Mouse (Mus musculus): ENCODE measurements around the gene 9930111J21Rik2.
"Not testable (repeated sequence)": the region's sequence is repeated elsewhere in the genome, so short reads cannot be mapped to it uniquely, and the experiment has no call there.

The 9930111J21Rik2 gene

GRCm38 (mm10) chr11:49076001-49076757, 25.1 kb upstream of the 9930111J21Rik2 start, which contains the start of gene Ifi47:
Ifi47 (plus strand) TSS chr11:49076587.
- DNase-seq (ENCODE audit: low spot score) = not testable (repeated sequence)

GRCm38 (mm10) chr11:49068358-49068757, 17.3 kb upstream of the 9930111J21Rik2 start:
- DNase-seq (ENCODE audit: low spot score) = no peak

- DNase-seq (ENCODE audit: low spot score) = not testable (repeated sequence)
Measured at GRCm38 (mm10) chr11:49063713-49064469, 12.8 kb upstream of the 9930111J21Rik2 start, which contains the start of gene Tgtp2. Tgtp2 (minus strand) TSS chr11:49064206.

DNA sequence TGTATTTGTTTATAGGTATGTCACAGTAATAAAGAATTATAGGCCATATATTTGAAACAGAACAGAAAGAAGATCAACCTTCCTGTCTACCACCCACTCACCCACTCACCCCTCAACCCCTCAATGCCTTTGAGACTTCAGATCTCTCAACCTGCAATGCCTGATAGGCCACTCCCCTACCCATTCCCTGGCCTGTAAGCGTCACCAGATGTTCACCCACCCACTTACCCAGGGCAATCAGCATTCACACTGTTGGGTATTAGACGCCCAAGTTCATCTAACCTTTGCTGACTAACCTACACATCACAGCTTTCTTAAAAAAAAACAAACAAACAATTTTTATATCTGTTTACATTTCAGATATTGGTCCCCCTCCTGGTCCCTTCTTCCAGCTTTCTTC, 10.8 kb upstream of the 9930111J21Rik2 start:
- not testable (repeated sequence) for DNase-seq (ENCODE audit: low spot score)

- not testable (repeated sequence) for DNase-seq (ENCODE audit: low spot score)
Measured at GRCm38 (mm10) chr11:49060061-49060460, 9.0 kb upstream of the 9930111J21Rik2 start.

GRCm38 (mm10) chr11:49051894-49052293, 852 bp upstream of the 9930111J21Rik2 start:
- not testable (repeated sequence) for DNase-seq (ENCODE audit: low spot score)

DNA sequence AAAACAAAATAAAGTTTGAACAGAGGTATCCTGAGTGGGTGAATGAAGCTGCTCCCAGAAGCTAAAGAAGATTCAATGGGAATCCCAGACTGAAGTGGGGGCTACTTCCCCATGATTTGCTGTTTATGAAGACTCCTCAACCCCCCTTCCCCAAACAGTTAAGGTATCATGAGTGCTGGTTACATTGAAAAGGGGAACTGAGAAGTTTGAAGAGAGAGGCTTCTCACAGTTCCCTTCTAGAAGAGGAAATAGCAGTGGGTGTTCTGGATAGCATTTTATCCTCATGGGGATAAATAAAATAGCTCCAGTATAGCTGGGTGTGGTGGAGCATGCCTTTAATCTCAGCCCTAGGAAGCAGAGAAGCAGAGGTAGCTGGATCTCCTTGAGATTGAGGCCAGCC, 978 bp downstream of the 9930111J21Rik2 start:
- not testable (repeated sequence) for DNase-seq (ENCODE audit: low spot score)

- DNase-seq (ENCODE audit: low spot score) = not testable (repeated sequence)
Measured at GRCm38 (mm10) chr11:49012074-49012473, 39.0 kb downstream of the 9930111J21Rik2 start.

GRCm38 (mm10) chr11:49006785-49007184, 44.3 kb downstream of the 9930111J21Rik2 start:
- not testable (repeated sequence) for DNase-seq (ENCODE audit: low spot score)

DNA sequence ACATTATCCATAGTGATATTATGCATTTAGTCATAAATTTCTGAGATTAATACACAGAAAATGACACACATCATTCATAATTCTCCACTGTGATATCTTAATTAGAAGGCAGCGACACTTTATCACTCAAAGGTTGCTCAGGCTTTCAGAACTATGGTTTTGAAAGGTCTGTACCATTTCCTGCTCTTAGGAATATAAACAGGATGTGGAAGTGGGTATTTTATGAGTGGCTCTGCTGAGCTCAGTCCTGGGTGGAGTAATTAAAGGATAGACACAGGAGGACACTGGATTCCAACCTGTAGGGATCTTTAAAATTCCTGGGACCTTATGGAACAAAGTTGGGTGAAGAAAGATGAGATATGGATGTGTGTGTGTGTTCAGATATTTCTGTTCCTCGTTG, 44.7 kb downstream of the 9930111J21Rik2 start:
- DNase-seq (ENCODE audit: low spot score) = not testable (repeated sequence)

DNA sequence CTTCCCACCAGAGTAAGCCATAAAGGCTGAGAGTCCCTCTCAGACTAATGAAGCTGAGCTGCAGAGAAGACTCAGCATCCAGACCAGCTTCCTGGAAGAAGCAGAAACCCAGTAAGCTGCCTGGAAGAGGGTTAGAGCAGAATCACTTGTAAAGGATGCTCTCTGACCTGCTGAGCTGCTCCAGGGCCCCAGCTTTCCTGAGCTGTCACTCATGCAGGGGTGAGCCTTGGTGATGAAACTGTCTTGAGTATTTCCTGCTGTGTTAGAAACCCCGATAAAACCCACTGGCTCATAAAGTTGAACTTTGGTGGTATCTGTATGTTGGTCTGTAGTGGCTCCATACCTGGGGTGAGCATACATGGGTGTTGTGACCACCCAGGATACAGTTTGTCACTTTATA, 50.6 kb downstream of the 9930111J21Rik2 start:
- not testable (repeated sequence) for DNase-seq (ENCODE audit: low spot score)

- not testable (repeated sequence) for DNase-seq (ENCODE audit: low spot score)
Measured at GRCm38 (mm10) chr11:48994018-48994417, 57.0 kb downstream of the 9930111J21Rik2 start, which contains the start of gene Tgtp1. Tgtp1 (minus strand) TSS chr11:48994172.

GRCm38 (mm10) chr11:48993296-48993695, 57.7 kb downstream of the 9930111J21Rik2 start:
- DNase-seq (ENCODE audit: low spot score) = not testable (repeated sequence)

- DNase-seq (ENCODE audit: low spot score) = not testable (repeated sequence)
Measured at GRCm38 (mm10) chr11:48991740-48992520, 59.1 kb downstream of the 9930111J21Rik2 start, which contains the start of gene Gm12185. Gm12185 (minus strand) TSS chr11:48992226.

DNA sequence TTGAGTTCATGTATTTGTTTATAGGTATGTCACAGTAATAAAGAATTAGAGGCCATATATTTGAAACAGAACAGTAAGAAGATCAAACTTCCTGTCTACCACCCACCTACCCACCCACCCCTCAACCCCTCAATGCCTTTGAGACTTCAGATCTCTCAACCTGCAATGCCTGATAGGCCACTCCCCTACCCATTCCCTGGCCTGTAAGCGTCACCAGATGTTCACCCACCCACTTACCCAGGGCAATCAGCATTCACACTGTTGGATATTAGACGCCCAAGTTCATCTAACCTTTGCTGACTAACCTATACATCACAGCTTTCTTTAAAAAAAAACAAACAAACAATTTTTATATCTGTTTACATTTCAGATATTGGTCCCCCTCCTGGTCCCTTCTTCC, 61.1 kb downstream of the 9930111J21Rik2 start:
- DNase-seq (ENCODE audit: low spot score) = not testable (repeated sequence)

DNA sequence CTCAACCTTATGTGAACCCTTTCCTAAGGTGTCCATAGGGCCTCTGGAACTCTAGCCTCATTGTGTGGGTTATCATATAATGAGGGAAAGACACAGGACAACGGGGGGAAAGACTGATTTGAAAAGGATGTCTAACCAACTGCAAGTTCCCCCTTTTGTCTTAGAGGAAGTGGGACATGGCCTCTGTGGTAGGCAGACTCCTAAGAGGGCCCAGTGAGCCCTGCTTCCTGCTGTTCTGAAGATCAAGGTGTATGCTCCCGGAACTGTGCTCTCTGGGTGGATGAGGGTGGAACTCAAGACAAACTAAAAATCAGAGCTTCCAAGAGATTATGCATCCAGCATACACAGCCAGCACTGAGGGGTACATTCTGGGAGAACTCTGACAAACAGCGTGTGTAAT, 62.8 kb downstream of the 9930111J21Rik2 start:
- DNase-seq (ENCODE audit: low spot score) = not testable (repeated sequence)

- not testable (repeated sequence) for DNase-seq (ENCODE audit: low spot score)
Measured at GRCm38 (mm10) chr11:48982848-48983247, 68.2 kb downstream of the 9930111J21Rik2 start.

- DNase-seq (ENCODE audit: low spot score) = not testable (repeated sequence)
Measured at GRCm38 (mm10) chr11:48980052-48980451, 71.0 kb downstream of the 9930111J21Rik2 start.

- DNase-seq (ENCODE audit: low spot score) = not testable (repeated sequence)
Measured at GRCm38 (mm10) chr11:48979251-48979650, 71.8 kb downstream of the 9930111J21Rik2 start, which contains the start of gene 9930111J21Rik1. 9930111J21Rik1 (minus strand) TSS chr11:48979398.

DNA sequence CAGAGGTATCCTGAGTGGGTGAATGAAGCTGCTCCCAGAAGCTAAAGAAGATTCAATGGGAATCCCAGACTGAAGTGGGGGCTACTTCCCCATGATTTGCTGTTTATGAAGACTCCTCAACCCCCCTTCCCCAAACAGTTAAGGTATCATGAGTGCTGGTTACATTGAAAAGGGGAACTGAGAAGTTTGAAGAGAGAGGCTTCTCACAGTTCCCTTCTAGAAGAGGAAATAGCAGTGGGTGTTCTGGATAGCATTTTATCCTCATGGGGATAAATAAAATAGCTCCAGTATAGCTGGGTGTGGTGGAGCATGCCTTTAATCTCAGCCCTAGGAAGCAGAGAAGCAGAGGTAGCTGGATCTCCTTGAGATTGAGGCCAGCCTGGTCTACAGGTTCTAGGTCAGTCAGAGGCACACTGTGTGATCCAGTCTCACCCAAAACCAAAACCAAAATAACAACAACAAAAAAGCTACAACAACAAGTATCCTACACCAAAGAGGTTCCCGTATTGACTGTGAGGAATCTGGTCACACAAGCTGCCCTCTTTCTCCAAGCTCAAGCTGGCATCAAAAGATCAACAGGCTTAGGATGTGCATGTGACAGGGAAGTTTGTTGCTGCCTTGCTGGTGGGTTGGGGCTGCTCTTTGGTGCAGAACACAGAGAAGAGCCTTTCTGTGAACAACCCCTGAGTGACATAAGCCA, 72.7 kb downstream of the 9930111J21Rik2 start, which contains the start of gene Olfr56:
Gene Olfr56 (plus strand): TSS at position 650 of the 700 bp plus-strand sequence.
- not testable (repeated sequence) for DNase-seq (ENCODE audit: low spot score)

DNA sequence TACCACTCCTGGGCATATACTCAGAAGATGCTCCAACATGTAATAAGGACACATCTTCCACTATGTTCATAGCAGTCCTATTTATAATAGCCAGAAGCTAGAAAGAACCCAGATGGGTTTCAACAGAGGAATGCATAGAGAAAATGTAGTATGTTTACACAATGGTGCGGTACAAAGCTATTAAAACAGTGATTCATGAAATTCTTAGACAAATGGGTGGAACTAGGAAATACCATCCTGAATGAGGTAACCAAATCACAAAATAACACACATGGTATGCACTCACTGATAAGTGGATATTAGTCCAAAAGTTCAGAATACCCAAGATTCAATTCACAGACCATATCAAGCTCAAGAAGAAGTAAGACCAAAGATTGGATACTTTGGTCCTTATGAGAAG, 76.4 kb downstream of the 9930111J21Rik2 start:
- DNase-seq (ENCODE audit: low spot score) = not testable (repeated sequence)
